Mouse (Mus musculus): ENCODE measurements around the gene Ppp4r1.

Ppp4r1 gene

GRCm38 (mm10) chr17:65782551-65783141 lies at the start of gene Ppp4r1:
Gene Ppp4r1, plus strand, starts transcription at chr17:65782573.
- peak; percentile 82 for DNase-seq

- no peak for DNase-seq
Measured at GRCm38 (mm10) chr17:65732666-65733065, 49.7 kb upstream of the Ppp4r1 start.

- no peak for DNase-seq
Measured at GRCm38 (mm10) chr17:65735088-65735487, 47.3 kb upstream of the Ppp4r1 start.

- DNase-seq = no peak
Measured at GRCm38 (mm10) chr17:65737175-65737574, 45.2 kb upstream of the Ppp4r1 start.

GRCm38 (mm10) chr17:65737622-65738021 lies 44.8 kb upstream of the Ppp4r1 start:
- DNase-seq = no peak

GRCm38 (mm10) chr17:65739874-65740725 lies 42.3 kb upstream of the Ppp4r1 start:
- no peak for DNase-seq

- no peak for DNase-seq
Measured at GRCm38 (mm10) chr17:65741565-65741964, 40.8 kb upstream of the Ppp4r1 start.

- DNase-seq = no peak
Measured at GRCm38 (mm10) chr17:65742245-65742905, 40.0 kb upstream of the Ppp4r1 start.

- no peak for DNase-seq
Measured at GRCm38 (mm10) chr17:65742969-65743368, 39.4 kb upstream of the Ppp4r1 start.

- no peak for DNase-seq
Measured at GRCm38 (mm10) chr17:65743664-65744330, 38.6 kb upstream of the Ppp4r1 start.

- DNase-seq = no peak
Measured at GRCm38 (mm10) chr17:65746314-65746713, 36.1 kb upstream of the Ppp4r1 start.

- no peak for DNase-seq
Measured at GRCm38 (mm10) chr17:65748997-65749396, 33.4 kb upstream of the Ppp4r1 start.

- DNase-seq = no peak
Measured at GRCm38 (mm10) chr17:65749803-65750202, 32.6 kb upstream of the Ppp4r1 start.

GRCm38 (mm10) chr17:65750301-65750700 lies 32.1 kb upstream of the Ppp4r1 start:
- no peak for DNase-seq

- DNase-seq = no peak
Measured at GRCm38 (mm10) chr17:65753130-65753529, 29.2 kb upstream of the Ppp4r1 start.

- DNase-seq = no peak
Measured at GRCm38 (mm10) chr17:65755857-65756256, 26.5 kb upstream of the Ppp4r1 start.

GRCm38 (mm10) chr17:65757150-65757549 lies 25.2 kb upstream of the Ppp4r1 start:
- no peak for DNase-seq

- DNase-seq = no peak
Measured at GRCm38 (mm10) chr17:65763221-65763620, 19.2 kb upstream of the Ppp4r1 start.

- no peak for DNase-seq
Measured at GRCm38 (mm10) chr17:65768486-65768885, 13.9 kb upstream of the Ppp4r1 start.

GRCm38 (mm10) chr17:65770982-65771915 lies 11.1 kb upstream of the Ppp4r1 start:
- no peak for DNase-seq

- DNase-seq = peak; percentile 71
Measured at GRCm38 (mm10) chr17:65771951-65772934, 10.1 kb upstream of the Ppp4r1 start, which contains the start of gene Rab31. Gene Rab31, minus strand, starts transcription at chr17:65772752.
